Mouse (Mus musculus): ENCODE measurements around the gene Srpr. TPM values are rescaled to one million over a fixed set of nuclear protein-coding genes. Genes with fewer than 3 reads are reported as not detected.
A peak's percentile ranks its signal among the peaks of the same experiment; 100 is the strongest.

Gene Srpr
- 49.4 and 54.4 TPM in 2 replicates for polyA plus RNA-seq (2015; fragmentation: Nextera tagmentation; extraction: Ambion mirVana)

- ATAC-seq (replicated peaks): peak; percentile 92
- no peaks in the 10 kb centered on the region for H3K9me3 ChIP-seq
- peaks cover 16% of the 10 kb centered on the region for H3K4me1 ChIP-seq
- peak within 1 kb of the TSS; percentile 32; the same call in 1 of the 2 replicates for H3K27ac ChIP-seq (replicated peaks)
- H3K36me3 ChIP-seq: 0 out of 2 replicates have a peak, but pooled peaks cover 3% of the 10 kb centered on the region
- peak within 1 kb of the TSS; percentile 64 for H3K4me3 ChIP-seq
- peak within 1 kb of the TSS; percentile 86 for H3K4me2 ChIP-seq (replicated peaks)
- WGBS: 0% methylated on average over 42 of the region's 44 CpGs
- H3K27me3 ChIP-seq: no peaks in the 10 kb centered on the region
- peak within 1 kb of the TSS; percentile 68 for H3K9ac ChIP-seq (replicated peaks)
Observed at GRCm38 (mm10) chr9:35199772-35200471, at the start of gene Srpr, which contains the start of gene Tirap. Gene Srpr (plus strand): TSS chr9:35200175. Gene Tirap (minus strand): TSS chr9:35200291.

GRCm38 (mm10) chr9:35152923-35153322 lies 47.1 kb upstream of the Srpr start:
- Histone ChIP-seq H3K36me3 (no peaks in the 10 kb centered on the region), H3K9ac (replicated peaks) (no peak overlapping the region), H3K4me3 (no peak overlapping the region), H3K27ac (replicated peaks) (no peak overlapping the region), H3K27me3 (no peaks in the 10 kb centered on the region), H3K9me3 (no peaks in the 10 kb centered on the region), H3K4me2 (replicated peaks) (no peak overlapping the region), H3K4me1 (no peaks in the 10 kb centered on the region)
- ATAC-seq (replicated peaks): no peak
- WGBS: 85% methylated on average over 1 of the region's 1 CpGs

- 96% methylated on average over 5 of the region's 5 CpGs for WGBS
- Histone ChIP-seq H3K9ac (replicated peaks) (no peak overlapping the region), H3K27ac (replicated peaks) (no peak overlapping the region), H3K4me2 (replicated peaks) (no peak overlapping the region), H3K4me1 (no peaks in the 10 kb centered on the region), H3K4me3 (no peak overlapping the region), H3K27me3 (no peaks in the 10 kb centered on the region), H3K9me3 (no peaks in the 10 kb centered on the region), H3K36me3 (no peaks in the 10 kb centered on the region)
- no peak for ATAC-seq (replicated peaks)
Observed at GRCm38 (mm10) chr9:35156002-35156710, 43.8 kb upstream of the Srpr start.

- H3K4me1 ChIP-seq: 0 out of 2 replicates have a peak, but pooled peaks cover 3% of the 10 kb centered on the region
- no peaks in the 10 kb centered on the region for H3K9me3 ChIP-seq
- no peak overlapping the region for H3K4me3 ChIP-seq
- 90% methylated on average over 4 of the region's 4 CpGs for WGBS
- H3K36me3 ChIP-seq: no peaks in the 10 kb centered on the region
- H3K27me3 ChIP-seq: no peaks in the 10 kb centered on the region
- ATAC-seq (replicated peaks): no peak
- H3K4me2 ChIP-seq (replicated peaks): no peak overlapping the region
- no peak overlapping the region for H3K27ac ChIP-seq (replicated peaks)
- H3K9ac ChIP-seq (replicated peaks): no peak overlapping the region
Observed at GRCm38 (mm10) chr9:35156862-35157261, 43.1 kb upstream of the Srpr start.

- H3K4me1 ChIP-seq: 0 out of 2 replicates have a peak, but pooled peaks cover 3% of the 10 kb centered on the region
- H3K9me3 ChIP-seq: no peaks in the 10 kb centered on the region
- no peak overlapping the region for H3K4me2 ChIP-seq (replicated peaks)
- H3K9ac ChIP-seq (replicated peaks): no peak overlapping the region
- no peak overlapping the region for H3K27ac ChIP-seq (replicated peaks)
- WGBS: 82% methylated on average over 3 of the region's 3 CpGs
- no peaks in the 10 kb centered on the region for H3K27me3 ChIP-seq
- ATAC-seq (replicated peaks): no peak
- no peaks in the 10 kb centered on the region for H3K36me3 ChIP-seq
- H3K4me3 ChIP-seq: no peak overlapping the region
Observed at GRCm38 (mm10) chr9:35158477-35158876, 41.5 kb upstream of the Srpr start.

GRCm38 (mm10) chr9:35160662-35161061 lies 39.3 kb upstream of the Srpr start:
- Histone ChIP-seq H3K4me2 (replicated peaks) (no peak overlapping the region), H3K27ac (replicated peaks) (no peak overlapping the region), H3K4me3 (no peak overlapping the region), H3K4me1 (0 out of 2 replicates have a peak, but pooled peaks cover 3% of the 10 kb centered on the region), H3K36me3 (no peaks in the 10 kb centered on the region), H3K9me3 (no peaks in the 10 kb centered on the region), H3K9ac (replicated peaks) (no peak overlapping the region), H3K27me3 (no peaks in the 10 kb centered on the region)
- no peak for ATAC-seq (replicated peaks)
- WGBS: 81% methylated on average over 2 of the region's 2 CpGs

GRCm38 (mm10) chr9:35161721-35162120 lies 38.3 kb upstream of the Srpr start:
- H3K27me3 ChIP-seq: no peaks in the 10 kb centered on the region
- no peaks in the 10 kb centered on the region for H3K9me3 ChIP-seq
- peaks cover 7% of the 10 kb centered on the region; the same call in 1 of the 2 replicates for H3K4me1 ChIP-seq
- H3K9ac ChIP-seq (replicated peaks): no peak overlapping the region
- no peak for ATAC-seq (replicated peaks)
- H3K36me3 ChIP-seq: no peaks in the 10 kb centered on the region
- H3K4me2 ChIP-seq (replicated peaks): no peak overlapping the region
- 89% methylated on average over 7 of the region's 7 CpGs for WGBS
- H3K4me3 ChIP-seq: no peak overlapping the region
- no peak overlapping the region for H3K27ac ChIP-seq (replicated peaks)

- 75% methylated on average over 11 of the region's 11 CpGs for WGBS
Observed at GRCm38 (mm10) chr9:35163011-35163690, 36.8 kb upstream of the Srpr start.

GRCm38 (mm10) chr9:35164142-35164874 lies 35.7 kb upstream of the Srpr start:
- Histone ChIP-seq H3K27ac (replicated peaks) (no peak overlapping the region), H3K4me3 (no peak overlapping the region), H3K9me3 (no peaks in the 10 kb centered on the region), H3K27me3 (no peaks in the 10 kb centered on the region), H3K4me2 (replicated peaks) (no peak overlapping the region), H3K4me1 (peaks cover 14% of the 10 kb centered on the region), H3K36me3 (no peaks in the 10 kb centered on the region), H3K9ac (replicated peaks) (no peak overlapping the region)
- WGBS: 83% methylated on average over 5 of the region's 5 CpGs
- no peak for ATAC-seq (replicated peaks)

More at GRCm38 (mm10) chr9:35163011-35163690, 36.8 kb upstream of the Srpr start:
- Histone ChIP-seq H3K27ac (replicated peaks) (no peak overlapping the region), H3K9ac (replicated peaks) (no peak overlapping the region), H3K4me3 (no peak overlapping the region), H3K36me3 (no peaks in the 10 kb centered on the region), H3K9me3 (no peaks in the 10 kb centered on the region), H3K27me3 (no peaks in the 10 kb centered on the region), H3K4me2 (replicated peaks) (no peak overlapping the region), H3K4me1 (peaks cover 14% of the 10 kb centered on the region)
- ATAC-seq (replicated peaks): no peak

- ATAC-seq (replicated peaks): peak; percentile 70; the same call in 1 of the 2 replicates
- H3K36me3 ChIP-seq: no peaks in the 10 kb centered on the region
- no peaks in the 10 kb centered on the region for H3K27me3 ChIP-seq
- 22% methylated on average over 3 of the region's 3 CpGs for WGBS
- H3K4me3 ChIP-seq: no peak overlapping the region
- H3K9me3 ChIP-seq: no peaks in the 10 kb centered on the region
- H3K4me2 ChIP-seq (replicated peaks): no peak overlapping the region
- peaks cover 14% of the 10 kb centered on the region for H3K4me1 ChIP-seq
- H3K27ac ChIP-seq (replicated peaks): no peak overlapping the region
- H3K9ac ChIP-seq (replicated peaks): no peak overlapping the region
Observed at GRCm38 (mm10) chr9:35166144-35166797, 33.7 kb upstream of the Srpr start.
